Mouse (Mus musculus): Measurements from ENCODE around the gene F10.

Gene F10

DNA sequence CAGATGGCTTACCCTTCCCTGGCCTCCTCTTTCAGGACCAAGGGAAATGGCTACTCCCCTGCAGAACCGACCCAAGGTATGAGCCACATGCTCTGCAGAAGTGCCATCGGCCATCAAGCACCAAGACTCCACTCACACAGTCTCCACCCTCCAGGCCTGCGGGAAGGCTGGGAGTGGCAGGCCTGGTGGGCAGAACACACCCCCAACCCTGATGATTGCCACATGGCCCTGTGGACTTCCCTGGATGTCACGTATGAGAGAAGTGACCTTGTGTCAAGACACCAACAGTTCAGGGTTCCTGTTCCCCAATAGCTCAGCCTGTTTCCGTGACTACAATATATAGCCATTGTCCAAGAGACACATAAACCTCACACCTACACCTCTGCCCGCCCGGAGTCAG, at the start of gene F10:
Gene F10 (plus strand): TSS at position 294 of the 400 bp plus-strand sequence.
- DNase-seq, result peak; percentile 34

DNA sequence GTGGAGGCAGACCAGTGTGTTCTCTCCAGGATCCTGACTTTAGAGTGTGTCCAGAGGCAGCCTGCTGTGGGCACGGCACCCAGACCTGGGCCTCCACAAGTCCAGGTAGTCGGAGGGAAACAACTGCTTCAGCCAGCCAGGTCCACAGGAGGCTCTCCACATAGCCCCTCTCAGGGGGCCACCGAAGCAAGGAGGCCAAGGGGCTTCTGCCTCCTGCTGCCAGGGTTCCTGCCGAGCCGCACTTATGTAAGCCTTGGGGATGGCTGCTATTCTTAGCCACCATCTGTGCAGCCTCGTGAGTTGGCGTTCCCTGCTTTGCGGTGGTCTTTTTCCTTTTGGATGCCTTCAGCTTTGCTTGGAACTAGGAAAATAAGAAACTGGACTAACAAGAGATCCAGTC, 49.5 kb upstream of the F10 start:
- DNase-seq, result no peak

DNA sequence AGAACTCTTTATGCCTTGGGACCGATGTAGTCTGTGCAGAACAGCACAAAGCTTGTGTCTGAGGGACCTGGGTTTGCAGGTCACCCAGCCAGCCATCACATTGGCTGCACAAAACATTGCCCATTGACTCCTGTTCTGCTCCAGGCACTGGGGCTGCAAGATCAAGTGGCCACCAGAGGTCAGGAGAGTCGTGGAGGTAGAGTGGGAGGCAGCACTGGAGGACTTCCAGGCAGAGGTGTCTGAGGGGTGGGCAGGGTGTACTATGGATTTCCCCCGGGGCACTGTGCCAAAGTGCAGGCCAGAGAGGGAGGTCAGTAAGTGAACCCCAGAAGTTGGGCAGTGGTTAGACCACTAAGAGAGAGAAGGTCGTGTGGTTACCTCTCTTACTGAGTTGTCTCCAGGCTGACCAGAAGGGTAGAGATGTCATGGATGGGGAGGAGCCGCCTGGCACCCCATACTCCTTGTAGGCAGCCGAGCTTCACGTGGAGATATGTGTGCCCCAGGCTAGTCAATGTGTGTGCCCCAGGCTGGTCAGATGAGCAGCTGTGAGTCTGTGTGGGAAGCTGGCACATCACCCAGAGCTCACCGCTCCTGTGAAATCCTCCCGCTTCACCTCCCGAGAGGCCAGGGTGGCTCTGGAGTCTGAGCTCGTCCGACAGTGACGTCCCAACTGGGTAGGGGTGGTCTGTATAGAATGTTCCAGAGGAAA, 48.2 kb upstream of the F10 start:
- no peak for DNase-seq

DNA sequence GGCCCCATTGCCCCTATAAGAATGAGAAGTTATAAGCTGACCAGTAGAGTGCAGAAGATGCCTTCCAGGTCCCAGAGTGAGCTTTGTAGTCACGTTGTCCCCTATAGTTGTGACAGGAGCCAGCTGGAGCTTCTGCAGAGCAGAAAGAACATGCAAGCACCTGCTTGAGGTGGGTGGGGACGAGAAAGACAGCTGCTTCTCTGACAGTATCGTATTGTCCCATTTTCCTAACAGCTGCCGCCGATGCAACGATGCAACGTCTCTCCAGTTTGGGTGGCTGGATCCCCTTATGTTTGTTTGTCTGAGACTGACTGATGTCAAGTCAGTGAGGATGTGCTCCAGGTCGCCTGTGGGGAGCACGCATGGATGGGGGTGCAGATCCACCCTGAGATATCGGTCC, 45.7 kb upstream of the F10 start:
- no peak for DNase-seq

DNA sequence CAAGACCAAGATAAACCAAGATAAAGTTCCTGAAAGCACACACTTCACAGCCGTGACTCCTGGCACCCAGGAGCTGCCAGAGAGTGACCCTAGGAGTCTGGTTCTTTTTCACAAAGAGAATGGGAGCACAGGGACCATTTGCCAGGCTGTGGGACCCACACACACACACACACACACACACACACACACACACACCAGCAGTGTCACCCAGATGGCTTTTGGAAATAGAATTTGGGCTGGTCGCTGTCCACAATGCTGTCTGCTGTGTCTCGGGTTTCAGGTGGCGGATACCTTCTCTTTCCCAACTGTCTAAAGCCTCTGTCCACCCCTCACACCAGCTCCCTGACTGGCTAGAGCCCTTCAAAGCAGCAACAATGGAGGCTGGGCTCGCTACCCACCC, 42.6 kb upstream of the F10 start:
- DNase-seq, result no peak

DNA sequence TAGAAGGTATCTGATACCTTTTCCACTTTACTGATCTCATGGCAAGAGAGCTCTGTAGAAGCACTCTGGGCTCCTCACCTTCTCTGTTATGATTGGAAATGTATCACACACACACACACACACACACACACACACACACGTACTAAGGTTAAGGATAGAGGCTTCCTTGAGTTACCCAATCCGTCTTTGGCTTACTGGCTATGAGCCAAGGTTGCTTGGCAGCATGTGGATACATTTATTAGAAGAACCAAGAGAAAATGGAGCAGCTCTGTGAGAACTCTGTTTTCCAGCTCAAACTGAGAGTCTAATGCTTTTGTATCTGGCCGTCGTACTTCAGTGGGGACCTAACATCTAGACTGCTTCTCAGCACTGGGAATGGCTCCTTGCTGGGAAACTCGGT, 41.6 kb upstream of the F10 start:
- peak; percentile 62 for DNase-seq

DNA sequence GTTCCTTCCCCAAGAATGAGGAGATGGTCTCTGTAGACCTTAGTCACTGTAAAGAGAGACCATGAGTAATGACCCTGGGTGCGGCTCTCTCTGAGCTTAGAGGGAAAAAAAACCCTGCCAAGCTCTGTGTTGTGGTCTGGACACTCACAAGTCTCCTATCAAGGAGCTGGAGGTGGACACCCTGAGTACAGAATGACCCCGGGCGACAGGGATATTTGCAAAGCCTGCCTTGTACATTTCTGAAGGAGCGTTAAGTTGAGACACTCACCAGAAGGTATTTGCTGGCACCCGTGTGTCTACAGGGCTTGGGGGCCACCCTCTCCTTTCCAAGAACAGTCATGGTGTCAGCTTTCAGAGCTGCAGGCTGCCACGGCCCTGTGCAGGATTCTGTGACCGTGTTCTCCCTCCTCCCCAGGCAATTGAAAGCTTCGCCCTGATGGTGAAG, 40.3 kb upstream of the F10 start:
- peak; percentile 43 for DNase-seq

DNA sequence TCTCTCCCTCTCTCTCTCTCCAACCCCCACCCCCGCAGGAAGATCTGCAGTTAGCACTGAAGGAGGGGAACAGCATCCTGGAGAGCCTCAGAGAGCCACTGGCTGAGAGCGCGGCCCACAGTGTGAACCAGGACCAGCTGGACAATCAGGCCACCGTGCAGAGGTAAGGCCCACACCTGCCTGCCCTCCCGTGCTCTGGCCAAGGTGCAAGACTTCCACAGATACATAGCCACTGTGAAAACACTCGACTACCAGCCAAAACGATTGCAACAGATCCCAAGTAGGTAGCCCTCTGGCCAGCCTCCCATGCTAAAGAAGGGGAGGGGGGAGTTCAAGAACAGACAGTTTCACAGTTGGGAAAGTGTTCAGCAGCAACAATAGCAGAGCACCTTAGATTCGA, 38.8 kb upstream of the F10 start:
- DNase-seq, result peak; percentile 21

DNA sequence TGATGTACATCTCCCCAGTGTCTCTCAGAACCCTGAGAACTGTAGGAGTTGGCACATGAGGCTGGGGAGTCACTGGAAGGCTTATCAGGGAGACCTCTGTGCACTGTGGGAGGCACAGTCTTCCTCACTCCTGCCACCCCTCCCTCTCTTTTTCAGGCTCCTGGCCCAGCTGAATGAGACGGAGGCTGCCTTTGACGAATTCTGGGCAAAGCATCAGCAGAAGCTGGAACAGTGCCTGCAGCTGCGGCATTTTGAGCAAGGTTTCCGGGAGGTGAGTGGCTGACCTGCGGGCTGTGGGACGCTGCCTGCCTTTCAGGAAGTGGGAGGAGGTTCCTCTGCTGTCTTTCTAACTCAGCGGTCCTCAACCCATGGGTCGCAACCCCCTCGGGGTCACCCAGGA, 37.3 kb upstream of the F10 start:
- DNase-seq, result no peak

DNA sequence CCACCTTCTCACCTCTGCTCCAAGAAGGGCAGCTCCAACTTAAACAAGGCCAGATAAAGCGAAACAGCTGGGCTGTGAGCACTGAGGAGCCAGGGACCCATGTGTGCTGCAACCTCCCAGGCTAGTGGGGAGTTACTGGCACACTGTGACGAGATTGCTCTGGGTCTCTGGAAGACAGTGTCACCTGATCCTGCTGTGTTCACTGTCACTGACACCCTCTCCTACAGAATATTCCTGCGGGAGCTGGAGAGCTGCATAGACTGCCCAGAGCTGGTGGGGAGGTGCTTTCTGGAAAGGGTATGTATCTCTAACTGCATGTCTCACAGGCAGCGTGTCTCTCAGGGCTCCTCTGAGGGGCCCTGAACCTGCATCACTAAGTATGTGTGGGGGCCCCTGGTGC, 29.6 kb upstream of the F10 start:
- no peak for DNase-seq

DNA sequence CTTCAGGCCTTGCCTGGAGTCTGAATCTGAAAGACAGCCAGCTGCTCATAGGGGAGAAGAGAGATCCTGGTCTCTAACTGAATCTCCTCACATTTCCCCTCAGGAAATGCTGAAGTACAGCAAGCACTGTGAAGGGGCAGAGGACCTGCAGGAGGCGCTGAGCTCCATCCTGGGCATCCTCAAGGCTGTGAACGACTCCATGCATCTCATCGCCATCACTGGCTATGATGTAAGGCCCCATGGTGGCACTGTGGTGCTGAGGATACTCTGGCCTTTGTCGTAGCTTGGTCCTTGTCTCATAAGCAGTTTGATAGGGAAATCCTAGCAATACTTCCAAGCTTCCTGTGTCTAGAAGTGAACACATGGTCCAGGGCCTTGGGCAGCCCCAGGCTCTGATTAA, 26.8 kb upstream of the F10 start:
- peak; percentile 28 for DNase-seq

DNA sequence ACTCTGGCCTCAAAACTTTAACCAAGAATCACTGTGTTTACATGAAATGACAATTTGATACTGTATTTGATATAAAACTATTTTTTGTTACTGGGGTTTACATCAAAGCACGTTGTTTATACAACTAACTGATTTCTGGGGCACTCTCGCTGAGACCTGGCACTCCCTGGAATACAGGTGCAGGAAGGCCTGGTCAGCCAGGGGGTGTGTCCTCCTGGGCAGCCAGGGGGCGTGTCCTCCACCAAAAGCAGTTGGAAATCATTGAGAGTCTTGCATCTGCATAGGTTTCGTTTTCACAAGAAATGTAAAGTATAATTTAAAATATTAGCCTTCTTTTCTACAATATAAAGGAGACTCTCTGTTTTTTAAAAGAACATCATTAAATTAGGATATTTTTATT, 17.5 kb upstream of the F10 start:
- DNase-seq, result peak; percentile 41

DNA sequence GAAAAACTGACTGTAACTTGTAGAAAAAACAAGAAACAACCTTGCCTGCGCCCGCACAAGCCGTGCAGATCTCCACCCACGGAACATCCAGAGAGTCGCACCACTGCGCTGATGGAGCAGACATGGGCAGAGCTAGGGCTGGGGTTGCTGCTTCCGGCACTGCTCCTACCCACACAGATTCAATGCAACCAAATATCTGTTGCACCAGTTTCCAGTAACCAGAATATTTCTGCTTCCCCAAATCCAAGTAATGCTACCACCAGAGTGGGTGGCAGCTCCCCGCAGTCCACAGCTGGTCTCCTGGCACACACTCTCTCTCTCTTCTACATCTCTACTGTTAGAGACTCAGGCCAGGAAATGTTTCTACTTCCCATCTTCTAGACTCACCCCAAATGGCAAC, 15.3 kb upstream of the F10 start:
- no peak for DNase-seq

DNA sequence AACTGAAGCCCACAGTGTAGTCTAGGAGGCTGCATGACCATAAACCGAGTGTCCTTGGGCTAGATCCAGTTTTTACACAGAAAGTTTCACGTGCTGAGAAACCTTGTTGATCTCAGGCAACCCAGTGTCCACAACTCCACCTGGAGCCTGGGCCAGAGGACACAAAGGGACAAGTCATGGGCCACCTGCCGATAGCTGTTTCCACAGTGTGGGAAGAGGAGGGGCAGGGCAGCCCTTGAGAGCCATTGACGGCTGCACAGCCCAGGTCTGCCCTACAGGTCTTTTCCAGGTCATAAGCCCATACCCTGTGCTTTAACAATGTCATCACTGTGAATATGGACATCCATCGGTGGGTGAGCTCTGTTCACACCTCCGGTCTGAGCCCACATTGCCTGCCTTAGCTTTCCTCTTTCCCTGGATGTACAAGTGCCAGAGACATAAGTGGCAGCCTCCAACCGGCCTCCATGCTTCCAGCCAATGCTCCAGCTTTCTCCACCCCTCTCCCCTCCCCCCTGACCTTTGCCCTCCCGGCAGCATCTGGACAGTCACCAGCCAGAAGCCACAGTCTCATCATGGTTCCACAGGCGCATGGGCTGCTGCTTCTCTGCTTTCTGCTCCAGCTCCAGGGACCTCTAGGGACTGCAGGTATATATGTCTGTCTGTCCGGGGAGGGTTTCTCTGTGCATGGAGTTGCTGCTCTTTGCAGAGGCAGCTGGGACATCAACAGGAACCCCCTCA, 11.5 kb upstream of the F10 start, which contains the start of gene F7:
Gene F7 (plus strand): TSS at position 548 of the 738 bp plus-strand sequence.
- DNase-seq, result peak; percentile 61

DNA sequence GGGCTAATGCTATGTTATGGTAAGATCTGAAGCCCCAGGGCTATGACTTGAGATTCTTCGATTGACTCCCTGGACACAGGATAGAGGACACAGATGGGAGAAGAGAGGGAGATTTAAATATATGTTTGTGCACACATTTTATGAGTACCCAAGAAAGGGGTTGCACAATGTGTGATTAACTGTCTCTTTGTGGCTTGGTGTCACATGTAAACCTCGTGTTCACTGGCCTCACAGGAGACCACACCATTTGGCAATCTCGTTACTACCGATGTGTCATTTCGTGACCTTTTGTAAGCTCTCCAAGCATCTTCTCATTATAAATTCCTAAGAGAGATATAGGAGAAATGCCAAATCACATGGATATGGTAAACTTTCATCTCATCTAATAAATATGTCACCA, 9.5 kb upstream of the F10 start:
- no peak for DNase-seq

DNA sequence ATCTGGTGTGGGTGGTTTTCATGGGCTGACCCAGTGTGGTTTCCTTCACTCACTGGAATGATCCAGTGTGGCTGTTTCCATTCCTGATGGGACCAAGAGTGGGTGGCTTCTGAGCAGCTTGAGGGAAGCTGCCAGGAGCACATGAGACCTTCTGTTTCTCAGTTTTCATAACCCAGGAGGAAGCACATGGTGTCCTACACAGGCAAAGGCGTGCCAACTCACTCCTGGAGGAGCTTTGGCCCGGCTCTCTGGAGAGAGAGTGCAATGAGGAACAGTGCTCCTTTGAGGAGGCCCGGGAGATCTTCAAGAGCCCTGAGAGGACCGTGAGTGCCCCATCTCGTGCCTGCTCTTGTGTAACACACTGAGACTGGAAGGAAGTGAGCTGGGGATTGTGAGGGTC, 8.6 kb upstream of the F10 start:
- peak; percentile 67 for DNase-seq

DNA sequence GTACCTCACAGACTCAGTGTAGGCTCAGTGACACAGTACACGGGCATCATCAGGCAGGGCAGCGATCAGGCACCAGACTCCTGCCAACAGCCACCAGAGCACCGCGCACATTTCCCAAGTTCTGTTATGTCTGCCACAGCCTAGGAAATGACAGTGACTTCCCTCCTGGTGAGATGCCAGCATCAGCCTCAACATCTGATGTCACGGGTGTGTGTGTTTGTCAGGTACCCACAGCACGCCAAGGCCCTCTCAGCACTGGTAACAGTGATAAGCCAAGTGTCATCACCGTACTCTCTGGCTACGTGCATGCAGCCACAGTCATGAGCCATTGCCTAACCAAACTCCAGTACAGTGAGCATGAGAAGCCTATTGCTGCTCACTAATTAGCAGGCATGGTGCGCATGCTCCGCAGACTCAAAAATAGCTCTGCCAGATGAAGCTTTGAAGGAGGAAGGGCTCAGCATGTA, 729 bp upstream of the F10 start:
- DNase-seq, result peak; percentile 13

DNA sequence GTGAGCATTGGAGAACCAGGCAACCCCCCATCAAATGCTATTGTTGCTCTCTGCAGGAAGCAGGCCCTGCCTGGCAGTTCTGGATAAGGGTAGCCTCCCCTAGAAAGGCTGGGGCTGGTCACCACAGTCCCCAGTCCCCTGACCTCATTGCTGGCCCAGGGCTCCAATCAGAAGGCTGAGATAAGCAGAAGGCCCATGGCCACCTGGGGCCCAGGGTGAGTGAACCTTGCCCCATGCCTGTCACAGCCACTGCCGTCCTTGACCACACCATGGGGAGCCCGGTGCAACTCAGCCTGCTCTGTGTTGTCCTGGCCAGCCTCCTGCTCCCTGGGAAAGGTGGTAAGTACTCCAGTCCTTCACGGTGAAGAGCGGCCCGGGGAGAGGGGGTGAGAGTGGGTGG, 461 bp downstream of the F10 start:
- no peak for DNase-seq

DNA sequence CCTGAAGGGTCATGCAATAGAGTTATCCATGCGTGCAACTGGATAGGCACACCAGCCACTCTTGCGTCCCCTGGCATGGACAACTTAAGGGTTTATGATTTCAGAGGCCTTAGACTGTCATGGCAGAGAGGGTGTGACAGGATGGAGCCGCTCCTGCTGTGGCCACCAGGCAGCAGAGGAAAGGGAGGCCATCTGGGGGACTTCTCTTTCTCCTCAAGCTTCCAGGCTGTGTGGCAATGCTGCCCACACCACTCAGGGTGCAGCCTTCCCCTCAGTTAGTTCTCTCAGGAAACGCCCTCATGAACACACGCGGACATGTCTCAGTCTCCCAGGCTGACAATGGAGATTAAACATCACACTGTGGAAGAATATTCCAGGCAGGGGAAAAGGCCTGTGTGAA, 1.9 kb downstream of the F10 start:
- peak; percentile 13 for DNase-seq

DNA sequence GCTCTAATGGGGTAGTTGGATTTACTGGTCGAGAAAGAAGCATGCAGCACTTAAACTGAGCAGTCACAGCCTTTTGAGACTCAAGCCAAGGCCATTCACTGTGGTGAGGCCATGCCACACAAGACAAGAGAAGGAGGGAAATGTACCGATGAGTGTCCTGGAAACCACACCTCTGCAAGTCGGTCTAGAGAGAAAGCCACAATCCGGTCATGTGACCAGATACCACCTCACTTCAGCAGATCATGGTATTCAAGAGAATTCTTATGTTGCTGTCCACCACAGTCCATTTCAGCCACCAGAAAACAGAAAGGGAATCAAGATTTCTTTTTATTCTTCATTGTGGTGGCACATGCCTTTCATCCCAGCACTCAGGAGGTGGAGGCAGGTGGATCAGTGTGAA, 4.4 kb downstream of the F10 start:
- no peak for DNase-seq

DNA sequence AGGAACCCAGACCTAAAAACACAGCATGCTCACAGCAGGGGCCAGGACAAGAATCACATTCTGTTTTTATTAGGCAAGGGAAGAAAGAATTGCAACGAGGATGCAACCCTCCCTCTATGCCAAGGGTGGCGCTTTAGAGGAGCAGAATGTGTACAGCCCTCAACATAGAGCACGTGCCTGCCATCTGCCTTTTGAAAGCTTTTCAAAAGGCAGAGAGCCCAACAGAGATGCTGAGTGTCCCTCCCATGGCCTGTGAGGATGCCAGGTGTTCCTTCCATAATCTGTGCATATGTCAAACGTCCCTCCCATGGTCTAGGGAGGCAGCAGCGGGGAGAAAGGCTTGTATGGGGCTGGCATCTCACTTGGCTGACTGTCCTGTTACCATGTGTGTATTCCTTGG, 10.5 kb downstream of the F10 start:
- DNase-seq, result no peak

DNA sequence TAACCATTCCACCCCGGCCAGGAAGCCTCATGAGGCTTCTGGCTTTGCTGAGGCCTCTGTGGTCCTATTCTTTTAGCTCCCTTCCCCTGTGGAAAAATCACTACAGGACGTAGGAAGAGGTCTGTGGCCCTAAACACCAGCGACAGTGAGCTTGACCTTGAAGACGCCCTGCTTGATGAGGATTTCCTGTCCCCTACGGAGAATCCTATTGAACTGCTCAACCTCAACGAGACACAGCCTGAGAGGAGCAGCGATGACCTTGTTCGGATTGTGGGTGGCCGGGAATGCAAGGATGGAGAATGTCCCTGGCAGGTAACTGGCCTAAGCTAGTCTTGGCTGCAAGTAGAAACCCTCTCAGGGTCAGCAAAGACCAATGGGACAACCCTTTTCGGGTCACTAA, 13.4 kb downstream of the F10 start:
- DNase-seq, result no peak

DNA sequence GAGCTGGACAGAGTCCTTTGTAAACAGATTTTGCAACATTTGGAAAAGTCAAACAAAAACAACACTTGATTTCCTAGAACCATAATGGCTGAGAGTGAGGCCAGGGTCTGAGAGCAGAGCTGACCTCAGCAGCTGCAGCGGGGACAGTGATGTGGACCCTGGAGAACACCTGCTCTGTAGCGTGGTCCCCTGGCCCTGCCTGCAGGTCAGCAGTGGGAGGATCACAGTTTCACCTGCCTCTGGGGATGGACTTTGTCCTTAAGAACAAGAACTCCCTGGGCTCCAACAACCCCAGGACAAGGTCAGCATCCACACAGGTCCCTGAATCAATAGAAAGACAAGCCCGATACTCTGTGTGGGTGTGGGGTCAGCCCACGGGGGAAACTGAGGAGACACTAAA, 20.2 kb downstream of the F10 start:
- no peak for DNase-seq

DNA sequence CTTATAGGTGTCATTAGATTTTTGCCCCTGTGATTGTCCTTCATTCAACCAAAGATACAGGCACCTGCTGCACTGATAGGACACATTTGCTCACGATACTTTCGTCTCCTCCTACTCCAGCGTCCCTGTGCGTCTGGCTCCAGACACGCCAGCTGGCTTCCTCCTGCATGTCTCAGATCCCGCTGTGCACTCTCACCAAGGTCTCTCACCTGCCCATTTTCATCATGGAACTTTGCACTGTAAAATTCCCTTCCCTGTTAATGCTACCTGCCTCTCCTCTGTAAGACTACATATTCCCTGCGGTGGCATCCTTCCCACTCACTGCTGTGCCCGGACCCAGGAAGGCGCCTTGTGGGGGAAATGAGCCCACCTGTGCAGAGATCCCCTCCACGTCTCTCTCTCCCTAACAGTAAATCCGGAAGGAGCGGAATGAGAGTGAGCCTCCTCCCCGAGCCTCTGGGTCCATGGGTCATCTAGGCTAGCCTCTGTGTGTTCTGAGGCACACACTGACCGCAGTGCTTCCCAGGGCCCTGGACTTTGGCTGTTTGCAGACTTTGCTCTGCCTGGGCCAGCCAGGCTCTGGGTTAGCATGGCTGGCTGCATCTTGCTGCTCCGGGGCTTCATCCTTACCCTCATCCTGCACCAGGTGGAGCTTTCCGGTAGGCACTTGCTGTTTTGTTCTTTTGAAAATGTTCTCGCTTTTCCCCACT, 23.5 kb downstream of the F10 start, which contains the start of gene Proz:
Gene Proz (plus strand): TSS at position 474 of the 710 bp plus-strand sequence.
- no peak for DNase-seq

Data from lung, postnatal 10 days (tissue).